Mouse (Mus musculus) layer of hippocampus, adult 11-12 months (tissue): ENCODE results near the gene Acot3.
A peak's percentile ranks its signal among the peaks of the same experiment; 100 is the strongest.

Experiments used
- DNase-seq: peaks from one replicate; pipeline ENCODE4 v3.0.0; 2022; ENCODE audit warnings: low spot score

The Acot3 gene

GRCm38 (mm10) chr12:84100604-84101492 lies 48.9 kb downstream of the Acot3 start, which contains the start of gene Acot6:
Acot6 (plus strand) TSS chr12:84100654.
- DNase-seq: peak; percentile 37

- DNase-seq: no peak
Measured at GRCm38 (mm10) chr12:84101493-84101845, 49.5 kb downstream of the Acot3 start.

DNA sequence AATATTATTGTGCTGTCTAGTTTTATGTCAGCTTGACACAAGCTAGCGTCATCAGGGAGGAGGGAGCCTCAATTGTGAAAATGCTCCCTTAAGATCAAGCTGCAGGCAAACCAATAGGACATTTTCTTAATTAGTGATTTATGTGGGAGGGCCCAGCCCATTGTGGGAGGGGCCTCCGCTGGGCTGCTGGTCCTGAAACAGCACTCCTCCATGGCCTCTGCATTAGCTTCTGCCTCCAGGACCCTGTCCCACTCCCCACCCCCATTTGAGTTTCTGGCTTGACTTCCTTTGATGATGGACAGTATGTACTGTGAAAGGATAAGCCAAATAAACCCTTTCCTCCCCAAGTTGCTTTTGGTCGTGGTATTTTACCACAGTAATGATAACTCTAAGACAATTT lies 55.1 kb downstream of the Acot3 start:
- DNase-seq: no peak

DNA sequence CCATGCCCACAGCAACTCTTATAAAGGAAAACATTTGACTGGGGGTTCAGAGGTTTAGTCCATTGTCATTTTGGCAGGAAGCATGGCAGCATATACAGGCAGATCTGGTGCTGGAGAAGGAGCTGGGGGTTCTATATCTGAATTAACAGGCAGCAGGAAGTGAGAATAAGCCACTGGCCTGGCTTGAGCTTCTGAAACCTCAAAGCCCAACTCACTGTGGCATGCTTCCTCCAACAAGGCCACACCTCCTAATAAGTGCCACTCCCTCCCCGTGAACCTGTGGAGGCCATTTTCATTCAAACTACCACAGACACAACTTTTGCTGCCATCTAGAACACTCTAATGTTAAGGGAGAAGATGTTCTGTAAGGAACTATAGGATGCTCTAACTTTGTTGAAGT lies 55.7 kb downstream of the Acot3 start:
- no peak for DNase-seq

DNA sequence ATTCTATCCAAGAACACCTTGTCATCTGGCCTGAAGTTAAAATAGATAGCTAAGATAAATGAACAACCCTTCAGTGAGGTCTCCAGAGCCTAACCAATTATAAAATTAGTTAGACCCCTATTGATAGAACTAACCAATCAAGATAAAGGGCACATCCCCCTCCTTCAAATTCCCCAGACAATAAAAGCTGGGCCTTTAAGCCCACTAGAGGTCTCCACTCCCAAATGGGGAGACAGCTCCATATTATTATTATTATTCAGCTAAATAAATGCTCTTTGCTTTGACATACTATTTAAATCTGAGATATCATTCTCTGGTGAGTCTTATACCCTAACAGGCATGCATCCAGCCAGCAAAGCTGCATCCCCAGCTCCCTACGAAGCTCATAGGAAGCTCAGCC lies 58.0 kb downstream of the Acot3 start:
- DNase-seq: no peak
